Mouse (Mus musculus) adrenal gland, adult 18-20 months (tissue): ENCODE data around the gene Nop10. TPM values are rescaled to one million over a fixed set of nuclear protein-coding genes. Genes with fewer than 3 reads are reported as not detected.
"Not testable (repeated sequence)": the region's sequence is repeated elsewhere in the genome, so short reads cannot be mapped to it uniquely, and the experiment has no call there.

Experiments
- DNase-seq, 2 experiments: peaks; one replicate each; pipeline ENCODE4 v3.0.0; 2021 to 2022; ENCODE audit warnings: low spot score in 2 of 2
- total RNA-seq, 2 experiments: library from RNA; stranded (reverse); gene quantifications; 1 replicate in 1 of 2; 2 replicates in 1 of 2; pipeline ENCODE4 v1.2.3; 2021

The Nop10 gene
- total RNA-seq, 2 experiments from 2014 or later: 109 to 149 TPM

- no peak for DNase-seq
Measured at GRCm38 (mm10) chr2:112262779-112263295, 1.1 kb downstream of the Nop10 start.

GRCm38 (mm10) chr2:112264364-112264763 lies 2.6 kb downstream of the Nop10 start:
- DNase-seq: no peak

GRCm38 (mm10) chr2:112265448-112266241 lies 3.9 kb downstream of the Nop10 start, which contains the start of gene Slc12a6:
TSS of gene Slc12a6 (plus strand) at chr2:112265825.
- DNase-seq: peak; percentile 90 to 91

GRCm38 (mm10) chr2:112266242-112266592 lies 4.5 kb downstream of the Nop10 start, which contains the start of gene Gm21985:
TSS of gene Gm21985 (plus strand) at chr2:112266314.
- peak; percentile 38 to 44 for DNase-seq

GRCm38 (mm10) chr2:112266780-112267179 lies 5.1 kb downstream of the Nop10 start:
- DNase-seq: peak in 1 of 2 experiments; percentile 22

GRCm38 (mm10) chr2:112267547-112268269 lies 6.0 kb downstream of the Nop10 start:
- DNase-seq: no peak

GRCm38 (mm10) chr2:112270011-112270410 lies 8.3 kb downstream of the Nop10 start:
- no peak for DNase-seq

GRCm38 (mm10) chr2:112272909-112273308 lies 11.2 kb downstream of the Nop10 start:
- DNase-seq: no peak

- no peak for DNase-seq
Measured at GRCm38 (mm10) chr2:112273474-112273873, 11.7 kb downstream of the Nop10 start.

- DNase-seq: no peak
Measured at GRCm38 (mm10) chr2:112276870-112277269, 15.1 kb downstream of the Nop10 start.

- DNase-seq: no peak
Measured at GRCm38 (mm10) chr2:112282846-112283245, 21.1 kb downstream of the Nop10 start.

GRCm38 (mm10) chr2:112284363-112285030 lies 22.8 kb downstream of the Nop10 start:
- peak; percentile 50 to 53 for DNase-seq

GRCm38 (mm10) chr2:112285031-112285390 lies 23.3 kb downstream of the Nop10 start:
- no peak for DNase-seq

GRCm38 (mm10) chr2:112286062-112286461 lies 24.3 kb downstream of the Nop10 start:
- not testable (repeated sequence) for DNase-seq

GRCm38 (mm10) chr2:112287059-112287458 lies 25.3 kb downstream of the Nop10 start:
- DNase-seq: no peak

GRCm38 (mm10) chr2:112289507-112289906 lies 27.8 kb downstream of the Nop10 start:
- no peak for DNase-seq

- no peak for DNase-seq
Measured at GRCm38 (mm10) chr2:112292823-112293222, 31.1 kb downstream of the Nop10 start.

- DNase-seq: no peak
Measured at GRCm38 (mm10) chr2:112296211-112296610, 34.5 kb downstream of the Nop10 start.

GRCm38 (mm10) chr2:112298221-112298620 lies 36.5 kb downstream of the Nop10 start:
- DNase-seq: no peak

- no peak for DNase-seq
Measured at GRCm38 (mm10) chr2:112308671-112309070, 46.9 kb downstream of the Nop10 start.

- DNase-seq: no peak
Measured at GRCm38 (mm10) chr2:112309161-112309600, 47.5 kb downstream of the Nop10 start.
